Mouse (Mus musculus): ENCODE results near the gene Cacna1c. TPM values are rescaled to one million over a fixed set of nuclear protein-coding genes. Genes with fewer than 3 reads are reported as not detected.
"Not testable (repeated sequence)": the region's sequence is repeated elsewhere in the genome, so short reads cannot be mapped to it uniquely, and the experiment has no call there.

The Cacna1c gene
- polyA plus RNA-seq, 1 experiment from 2014 or later = 4.0 TPM

- H3K4me3 ChIP-seq (replicated peaks) = no peak overlapping the region
- H3K4me2 ChIP-seq = no peak overlapping the region
- WGBS = 71% methylated on average over 9 of the region's 9 CpGs
- no peaks in the 10 kb centered on the region for H3K27me3 ChIP-seq (replicated peaks)
- H3K9ac ChIP-seq = no peak overlapping the region
- no peak for ATAC-seq (ENCODE audit: insufficient read depth, low FRiP score, low read depth)
- H3K36me3 ChIP-seq = no peaks in the 10 kb centered on the region
- no peak overlapping the region for H3K27ac ChIP-seq
- H3K4me1 ChIP-seq = 0 out of 2 replicates have a peak, but pooled peaks cover 3% of the 10 kb centered on the region
- H3K9me3 ChIP-seq = no peaks in the 10 kb centered on the region
These were observed 600.5 kb downstream of the Cacna1c start for GRCm38 (mm10) chr6:118595681-118596055.

DNA sequence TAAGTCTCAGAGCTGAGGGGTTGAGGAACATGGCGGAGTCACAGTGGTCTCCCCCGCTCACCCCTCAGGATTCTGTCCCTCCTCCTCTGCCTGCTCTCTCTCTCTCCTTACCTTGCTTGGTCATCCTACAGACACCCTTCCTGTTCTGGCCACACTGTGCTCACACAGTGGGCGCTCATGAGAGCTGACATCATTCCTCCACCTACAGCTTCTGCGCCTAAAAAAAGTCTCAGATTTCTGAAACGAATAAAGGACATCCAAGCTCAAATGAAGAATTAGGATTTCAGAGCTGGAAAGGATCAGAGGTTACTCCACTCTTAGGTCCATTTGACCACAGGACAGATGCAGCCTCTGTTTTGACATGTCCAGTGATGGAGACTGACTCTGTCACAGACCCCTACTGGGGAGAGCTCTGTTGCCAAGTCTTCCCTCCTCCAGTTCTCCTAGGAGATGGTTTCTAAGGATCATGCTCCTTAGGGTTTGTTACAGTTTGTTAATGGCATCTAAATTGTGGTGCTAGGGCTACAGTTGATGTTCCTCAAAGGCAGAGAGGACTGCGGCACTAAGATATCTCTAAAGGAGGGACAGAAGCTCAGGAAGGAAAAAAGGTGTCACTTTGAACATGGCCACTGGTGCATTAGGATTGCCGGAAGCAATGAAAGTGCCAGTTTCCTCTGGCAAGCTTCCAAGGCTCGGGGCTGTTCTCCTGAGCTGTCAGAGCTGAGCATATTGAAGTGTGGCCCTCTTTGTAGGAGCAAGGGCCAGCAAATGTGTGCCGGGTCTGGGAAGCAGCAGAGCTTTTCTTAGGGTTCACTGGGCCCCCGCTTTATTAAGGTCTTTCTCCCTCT, 601.2 kb downstream of the Cacna1c start:
- WGBS = 74% methylated on average over 10 of the region's 10 CpGs
- H3K4me2 ChIP-seq = no peak overlapping the region
- no peaks in the 10 kb centered on the region for H3K9me3 ChIP-seq
- ATAC-seq (ENCODE audit: insufficient read depth, low FRiP score, low read depth) = no peak
- no peaks in the 10 kb centered on the region for H3K27me3 ChIP-seq (replicated peaks)
- H3K9ac ChIP-seq = no peak overlapping the region
- no peak overlapping the region for H3K27ac ChIP-seq
- H3K4me3 ChIP-seq (replicated peaks) = no peak overlapping the region
- H3K36me3 ChIP-seq = no peaks in the 10 kb centered on the region
- H3K4me1 ChIP-seq = 0 out of 2 replicates have a peak, but pooled peaks cover 3% of the 10 kb centered on the region

GRCm38 (mm10) chr6:118594070-118594469, 602.1 kb downstream of the Cacna1c start:
- Histone ChIP-seq H3K4me1 (0 out of 2 replicates have a peak, but pooled peaks cover 3% of the 10 kb centered on the region), H3K9me3 (no peaks in the 10 kb centered on the region), H3K36me3 (no peaks in the 10 kb centered on the region), H3K9ac (no peak overlapping the region), H3K4me3 (replicated peaks) (peak overlapping the region; percentile 39), H3K27me3 (replicated peaks) (no peaks in the 10 kb centered on the region), H3K27ac (no peak overlapping the region), H3K4me2 (peak overlapping the region; percentile 63)
- WGBS = 37% methylated on average over 10 of the region's 10 CpGs
- peak; percentile 36 for ATAC-seq (ENCODE audit: insufficient read depth, low FRiP score, low read depth)

- no peaks in the 10 kb centered on the region for H3K27me3 ChIP-seq (replicated peaks)
- no peaks in the 10 kb centered on the region for H3K9me3 ChIP-seq
- 5% methylated on average over 34 of the region's 34 CpGs for WGBS
- peak overlapping the region; percentile 63 for H3K4me2 ChIP-seq
- H3K9ac ChIP-seq = 0 out of 2 replicates have a peak overlapping the region, but pooled peaks have one; percentile 11
- 0 out of 2 replicates have a peak, but pooled peaks cover 3% of the 10 kb centered on the region for H3K4me1 ChIP-seq
- peak; percentile 86 for ATAC-seq (ENCODE audit: insufficient read depth, low FRiP score, low read depth)
- H3K4me3 ChIP-seq (replicated peaks) = peak overlapping the region; percentile 39
- H3K36me3 ChIP-seq = no peaks in the 10 kb centered on the region
- H3K27ac ChIP-seq = no peak overlapping the region
These were observed 602.7 kb downstream of the Cacna1c start for GRCm38 (mm10) chr6:118593377-118594061.

DNA sequence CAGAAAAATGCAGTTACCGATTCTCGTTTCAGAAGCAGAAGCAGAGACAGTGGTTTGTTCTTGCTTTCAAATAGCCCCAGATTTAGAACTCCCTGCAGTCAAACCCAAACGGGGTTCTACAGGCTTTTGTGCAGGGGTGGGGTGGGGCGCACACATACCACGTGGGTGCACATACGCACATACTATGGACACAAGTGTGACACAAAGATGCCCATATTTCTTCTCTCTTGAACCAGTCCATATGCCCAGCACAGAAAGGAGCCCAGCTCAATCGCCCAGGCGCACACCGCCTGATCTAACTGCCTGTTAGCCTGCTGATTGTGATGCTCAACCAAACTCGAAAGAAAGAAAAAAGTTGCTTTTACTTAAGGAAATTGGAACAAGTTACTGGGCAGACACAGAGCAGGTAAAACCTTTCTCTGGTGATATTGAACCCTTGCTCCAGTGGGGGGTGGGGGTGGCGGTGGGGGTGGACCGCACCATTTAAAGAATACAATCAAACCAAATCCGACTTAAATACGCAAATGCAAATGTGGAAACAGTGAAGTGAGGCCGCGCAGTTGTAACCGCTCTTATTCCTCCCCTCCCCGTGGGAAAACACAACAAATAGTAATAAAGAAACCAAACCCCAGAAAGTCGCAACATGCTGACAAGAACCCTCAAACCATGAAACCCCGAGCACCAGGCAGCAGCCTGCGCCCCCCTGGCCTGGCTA, 603.4 kb downstream of the Cacna1c start:
- Histone ChIP-seq H3K4me1 (0 out of 2 replicates have a peak, but pooled peaks cover 3% of the 10 kb centered on the region), H3K9me3 (no peaks in the 10 kb centered on the region), H3K9ac (0 out of 2 replicates have a peak overlapping the region, but pooled peaks have one; percentile 11), H3K36me3 (no peaks in the 10 kb centered on the region), H3K27me3 (replicated peaks) (no peaks in the 10 kb centered on the region), H3K4me2 (peak overlapping the region; percentile 63), H3K4me3 (replicated peaks) (peak overlapping the region; percentile 39), H3K27ac (no peak overlapping the region)
- 34% methylated on average over 21 of the region's 21 CpGs for WGBS
- no peak for ATAC-seq (ENCODE audit: insufficient read depth, low FRiP score, low read depth)

- H3K4me3 ChIP-seq (replicated peaks); H3K4me2 ChIP-seq; H3K9ac ChIP-seq; H3K9me3 ChIP-seq; H3K36me3 ChIP-seq; H3K27ac ChIP-seq; H3K27me3 ChIP-seq (replicated peaks); ATAC-seq (ENCODE audit: insufficient read depth, low FRiP score, low read depth); H3K4me1 ChIP-seq: not testable (repeated sequence)
- 78% methylated on average over 4 of the region's 4 CpGs for WGBS
These were observed 617.5 kb downstream of the Cacna1c start for GRCm38 (mm10) chr6:118578741-118579140.

GRCm38 (mm10) chr6:118574351-118574750, 621.9 kb downstream of the Cacna1c start:
- no peak for ATAC-seq (ENCODE audit: insufficient read depth, low FRiP score, low read depth)
- Histone ChIP-seq H3K4me3 (replicated peaks) (no peak overlapping the region), H3K9ac (no peak overlapping the region), H3K4me2 (no peak overlapping the region), H3K9me3 (no peaks in the 10 kb centered on the region), H3K36me3 (no peaks in the 10 kb centered on the region), H3K27ac (no peak overlapping the region), H3K4me1 (no peaks in the 10 kb centered on the region), H3K27me3 (replicated peaks) (no peaks in the 10 kb centered on the region)
- 84% methylated on average over 6 of the region's 6 CpGs for WGBS

DNA sequence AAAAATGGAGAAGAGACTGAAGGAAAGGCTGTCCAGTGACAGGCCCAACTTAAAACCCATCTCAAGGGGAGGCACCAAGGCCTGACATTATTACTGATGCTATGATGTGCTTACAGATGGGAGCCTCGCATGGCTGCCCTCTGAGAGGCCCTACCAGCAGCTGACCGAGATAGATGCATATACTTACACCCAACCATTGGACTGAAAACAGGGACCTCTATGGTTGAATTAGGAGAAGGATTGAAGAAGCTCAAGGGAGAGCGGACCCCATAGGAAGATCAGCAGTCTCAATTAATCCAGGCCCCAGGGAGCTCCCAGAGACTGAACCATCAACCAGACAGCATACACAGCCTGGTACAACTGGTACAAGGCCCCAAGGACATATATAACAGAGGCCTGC, 628.4 kb downstream of the Cacna1c start:
- no peak overlapping the region for H3K4me3 ChIP-seq (replicated peaks)
- WGBS = 89% methylated on average over 3 of the region's 3 CpGs
- no peak overlapping the region for H3K9ac ChIP-seq
- H3K36me3 ChIP-seq = no peaks in the 10 kb centered on the region
- H3K27ac ChIP-seq = no peak overlapping the region
- no peak overlapping the region for H3K4me2 ChIP-seq
- H3K4me1 ChIP-seq = no peaks in the 10 kb centered on the region
- no peaks in the 10 kb centered on the region for H3K9me3 ChIP-seq
- no peaks in the 10 kb centered on the region for H3K27me3 ChIP-seq (replicated peaks)
- no peak for ATAC-seq (ENCODE audit: insufficient read depth, low FRiP score, low read depth)

DNA sequence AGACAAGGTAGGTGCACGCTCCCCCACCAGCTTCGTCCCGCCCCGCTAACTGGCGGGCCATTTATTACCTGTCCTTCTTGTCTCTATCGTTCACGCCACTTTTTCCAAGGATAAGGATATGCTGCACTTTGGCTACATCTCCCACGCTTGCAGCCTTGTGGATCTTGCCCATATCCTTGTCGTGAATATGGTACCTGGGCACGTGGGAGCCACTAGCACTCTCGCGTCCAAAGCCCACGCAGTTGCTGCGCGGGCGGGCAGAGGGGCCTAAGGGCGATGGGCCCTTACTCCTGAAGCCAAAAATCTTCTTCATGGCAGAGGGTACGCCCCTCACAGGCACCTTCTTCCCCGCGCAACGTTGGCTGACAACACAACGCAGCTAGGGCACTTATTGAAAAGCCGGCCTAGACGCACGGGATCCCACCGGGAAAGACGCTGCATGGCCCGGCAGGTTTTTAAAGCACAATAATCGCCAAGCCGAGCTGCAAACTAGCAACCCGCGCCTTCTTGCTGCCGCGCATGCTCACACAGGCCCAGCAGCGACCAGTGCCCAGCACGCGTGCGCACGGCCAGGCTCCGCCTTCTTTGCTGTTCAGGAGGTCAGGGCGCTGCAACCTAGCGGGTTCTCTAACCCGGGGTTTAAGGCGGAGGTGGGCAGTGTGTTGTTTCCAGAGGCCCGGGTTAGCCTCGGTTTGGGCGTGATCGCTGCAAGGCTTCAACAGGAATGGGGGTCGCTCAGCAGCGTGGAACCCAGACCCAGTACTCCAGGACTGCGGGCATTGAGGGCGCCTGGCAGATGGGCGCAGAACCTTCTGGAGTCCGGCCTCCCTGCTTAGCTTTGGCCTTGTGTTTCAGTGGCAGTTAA, 634.2 kb downstream of the Cacna1c start, which contains the start of gene Ankrd26:
Ankrd26 (minus strand) TSS at position 482 of the 865 bp plus-strand sequence.
- Histone ChIP-seq H3K9me3 (no peaks in the 10 kb centered on the region), H3K4me2 (peak within 1 kb of the TSS; percentile 82), H3K4me1 (no peaks in the 10 kb centered on the region), H3K27me3 (replicated peaks) (no peaks in the 10 kb centered on the region), H3K4me3 (replicated peaks) (peak within 1 kb of the TSS; percentile 73), H3K36me3 (peaks cover 3% of the 10 kb centered on the region; the same call in 1 of the 2 replicates), H3K9ac (peak within 1 kb of the TSS; percentile 66), H3K27ac (peak within 1 kb of the TSS; percentile 75)
- peak; percentile 96 for ATAC-seq (ENCODE audit: insufficient read depth, low FRiP score, low read depth)
- 4% methylated on average over 54 of the region's 54 CpGs for WGBS

DNA sequence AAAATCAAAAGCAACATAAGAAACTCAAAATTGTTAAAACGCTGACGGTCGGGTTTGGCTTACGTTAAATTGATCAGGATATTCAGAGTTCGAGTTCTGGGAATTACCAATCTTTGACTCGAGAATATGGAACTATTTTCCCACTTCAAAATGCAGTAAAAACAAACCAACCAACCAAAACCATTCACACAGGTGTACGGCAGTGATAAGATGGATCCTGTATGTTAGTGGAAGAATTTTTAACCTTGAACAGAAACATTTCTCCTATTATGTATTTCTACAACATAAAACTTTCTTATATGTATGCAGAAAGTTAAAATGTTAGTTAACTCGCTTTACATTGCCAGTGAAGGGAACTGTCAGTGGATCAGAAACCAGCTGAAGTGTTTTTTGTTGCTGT, 635.0 kb downstream of the Cacna1c start:
- H3K36me3 ChIP-seq = peaks cover 3% of the 10 kb centered on the region; the same call in 1 of the 2 replicates
- H3K9ac ChIP-seq = peak overlapping the region; percentile 66; the same call in 1 of the 2 replicates
- H3K9me3 ChIP-seq = no peaks in the 10 kb centered on the region
- no peak for ATAC-seq (ENCODE audit: insufficient read depth, low FRiP score, low read depth)
- H3K4me2 ChIP-seq = peak overlapping the region; percentile 82
- H3K27me3 ChIP-seq (replicated peaks) = no peaks in the 10 kb centered on the region
- H3K4me3 ChIP-seq (replicated peaks) = peak overlapping the region; percentile 73
- H3K4me1 ChIP-seq = no peaks in the 10 kb centered on the region
- no peak overlapping the region for H3K27ac ChIP-seq
- WGBS = 73% methylated on average over 8 of the region's 8 CpGs

DNA sequence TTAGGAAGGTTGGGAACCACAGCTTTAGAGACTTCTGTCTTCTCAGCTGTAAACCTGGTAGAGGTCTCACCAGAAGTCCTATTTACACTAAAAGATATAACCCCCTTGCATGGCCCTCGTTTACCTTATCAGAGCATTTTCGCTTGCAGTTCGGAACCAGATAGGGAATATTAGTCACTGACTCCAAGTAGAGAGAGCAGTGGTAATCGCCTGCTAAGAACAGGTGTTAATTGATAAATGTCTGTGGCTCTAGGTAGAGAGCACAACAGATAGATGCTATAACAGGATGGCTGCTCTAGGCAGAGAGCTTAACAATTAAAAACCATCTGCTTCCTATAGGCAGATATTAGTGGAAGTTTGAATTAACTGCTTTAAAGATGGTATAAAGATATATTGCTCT, 657.6 kb downstream of the Cacna1c start:
- no peaks in the 10 kb centered on the region for H3K4me1 ChIP-seq
- H3K36me3 ChIP-seq = peaks cover 12% of the 10 kb centered on the region
- H3K27ac ChIP-seq = no peak overlapping the region
- no peak overlapping the region for H3K4me2 ChIP-seq
- ATAC-seq (ENCODE audit: insufficient read depth, low FRiP score, low read depth) = no peak
- H3K27me3 ChIP-seq (replicated peaks) = no peaks in the 10 kb centered on the region
- WGBS = 84% methylated on average over 4 of the region's 4 CpGs
- H3K4me3 ChIP-seq (replicated peaks) = no peak overlapping the region
- no peaks in the 10 kb centered on the region for H3K9me3 ChIP-seq
- no peak overlapping the region for H3K9ac ChIP-seq

Measured in stomach, embryonic 15.5 days (tissue).